Mouse (Mus musculus) telencephalon, adult 2 months (tissue): ENCODE measurements around the gene Cars2.
"Not testable (repeated sequence)": the region's sequence is repeated elsewhere in the genome, so short reads cannot be mapped to it uniquely, and the experiment has no call there.

ENCODE experiments used
- DNase-seq: peaks from one replicate; pipeline ENCODE4 v3.0.0-alpha.2; 2011; ENCODE audit warnings: low read depth, low spot score

The Cars2 gene

GRCm38 (mm10) chr8:11475876-11476275 is 74.7 kb downstream of the Cars2 start:
- no peak for DNase-seq

GRCm38 (mm10) chr8:11475397-11475796 is 75.2 kb downstream of the Cars2 start:
- DNase-seq = no peak

GRCm38 (mm10) chr8:11473072-11473471 is 77.5 kb downstream of the Cars2 start:
- no peak for DNase-seq

- no peak for DNase-seq
Observed at GRCm38 (mm10) chr8:11471309-11471708, 79.3 kb downstream of the Cars2 start.

GRCm38 (mm10) chr8:11470694-11471093 is 79.9 kb downstream of the Cars2 start:
- DNase-seq = no peak

- DNase-seq = no peak
Observed at GRCm38 (mm10) chr8:11469095-11469494, 81.5 kb downstream of the Cars2 start.

GRCm38 (mm10) chr8:11466528-11466927 is 84.1 kb downstream of the Cars2 start:
- DNase-seq = not testable (repeated sequence)

GRCm38 (mm10) chr8:11465619-11466018 is 85.0 kb downstream of the Cars2 start:
- DNase-seq = no peak

GRCm38 (mm10) chr8:11464707-11464964 is 85.9 kb downstream of the Cars2 start:
- no peak for DNase-seq
